Mouse (Mus musculus) kidney, adult 2 months (tissue): Measurements from ENCODE around the gene Ankrd2.
A peak's percentile ranks its signal among the peaks of the same experiment; 100 is the strongest.

Experiments used
- CTCF ChIP-seq: fragments of 200-500 bp; conservative IDR thresholded peaks from 2 replicates; pipeline ENCODE4 v1.5.1; 2011; ENCODE audit warnings: low read depth, mild to moderate bottlenecking, control low read depth, low read length, moderate library complexity, mixed read lengths; ENCODE audit not compliant: insufficient read depth, insufficient read length
- POLR2A ChIP-seq: fragments of 200-500 bp; IDR thresholded peaks from one replicate; pipeline ENCODE4 v1.6.1; 2011; ENCODE audit warnings: low read depth, low read length, control low read depth

- TF ChIP-seq CTCF: peak; percentile 99
- TF ChIP-seq POLR2A: no peak
Observed at GRCm38 (mm10) chr19:42026158-42026557, 9.6 kb upstream of the Ankrd2 start.
